In the genomic region with DNA sequence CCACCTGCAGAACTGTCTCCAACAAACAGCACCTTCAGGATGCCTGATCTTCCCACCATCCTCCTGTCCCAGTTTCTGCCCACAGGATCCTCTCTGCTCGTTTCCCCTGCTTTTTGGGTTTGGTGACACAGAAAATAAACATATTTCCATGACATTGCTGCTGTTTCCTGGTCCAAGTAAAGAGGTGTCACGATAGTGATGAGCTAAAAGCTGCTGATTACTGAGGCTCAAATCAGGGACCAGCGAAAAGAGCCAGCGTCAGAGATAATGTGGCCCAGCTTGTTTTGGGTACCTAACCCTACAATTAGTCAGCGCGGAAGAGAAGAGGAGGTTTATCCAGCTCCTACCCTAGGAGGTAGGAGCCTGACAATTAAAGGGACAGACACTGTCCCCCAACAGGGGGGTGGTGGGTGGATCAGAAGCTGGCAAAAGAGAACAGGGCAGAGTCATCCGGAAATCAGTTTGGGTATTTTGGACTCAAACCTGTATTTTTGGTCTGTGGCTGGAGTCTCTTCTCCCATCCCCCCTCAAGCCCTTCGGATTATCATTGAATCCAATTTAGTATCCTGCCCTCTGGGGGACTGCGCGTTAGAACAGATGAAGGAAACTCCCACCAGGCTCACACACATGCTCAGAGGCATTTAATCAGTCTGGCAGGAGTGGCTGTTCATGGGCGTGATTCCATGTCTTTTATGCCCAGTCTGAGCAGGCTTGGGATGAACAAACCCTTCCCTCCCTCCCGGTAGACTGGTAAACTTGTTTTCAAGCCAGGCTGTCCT, we compare ENCODE assay signal across 9 mouse cellular contexts. TPM values are rescaled to one million over a fixed set of nuclear protein-coding genes. Genes with fewer than 3 reads are reported as not detected.
DNase-seq lines count a peak whose midpoint lies in the region; ATAC-seq lines count a peak whose summit lies in the region.
"Had no signal": no experiment of that assay in that cellular context is flagged by ENCODE, and none has a peak within 500 bp of the region (broad histone marks: within the 10 kb centered on the region; RNA-seq: fewer than 3 reads in every experiment).

No protein-coding gene starts in this region.

- ATAC-seq in hindbrain, embryonic 14.5 days (ENCODE audit: low FRiP score), result peak; percentile 66
- peak; percentile 59 for ATAC-seq in midbrain, embryonic 12.5 days (ENCODE audit: low FRiP score, low read depth)
- ATAC-seq in CD4-positive, CD25-positive, alpha-beta regulatory T cell, adult 4 months, result no peak
- ATAC-seq in erythroblast, adult 5-6 weeks (replicated peaks; ENCODE audit: low FRiP score, poor library complexity, severe bottlenecking), result no peak
- ATAC-seq: liver, embryonic 12.5 days had no signal

- H3K9ac ChIP-seq in hindbrain, embryonic 14.5 days, result peak overlapping the region; percentile 20
- no peak overlapping the region; the same call in 1 of the 2 replicates for H3K9ac ChIP-seq in midbrain, embryonic 12.5 days (replicated peaks)
- H3K9ac ChIP-seq: liver, embryonic 12.5 days had no signal

- H3K36me3 ChIP-seq in heart, embryonic 10.5 days, result no peaks in the 10 kb centered on the region
- no peaks in the 10 kb centered on the region for H3K36me3 ChIP-seq in hindbrain, embryonic 14.5 days (replicated peaks; ENCODE audit: control insufficient read depth, insufficient read depth)
- H3K36me3 ChIP-seq in midbrain, embryonic 12.5 days, result no peaks in the 10 kb centered on the region
- H3K36me3 ChIP-seq: liver, embryonic 12.5 days had no signal

- no peak for DNase-seq in heart, embryonic 10.5 days (ENCODE audit: low spot score)
- no peak for DNase-seq in heart, postnatal 10 days
- DNase-seq in embryo, embryonic 10 days (ENCODE audit: low spot score), result peak; percentile 26
- peak; percentile 70 for DNase-seq in hindbrain, embryonic 14.5 days (ENCODE audit: low spot score)
- no peak for DNase-seq in adipocyte (ENCODE audit: low spot score)

- H3K4me2 ChIP-seq in hindbrain, embryonic 14.5 days (replicated peaks), result peak overlapping the region; percentile 50
- H3K4me2 ChIP-seq in midbrain, embryonic 12.5 days (replicated peaks), result peak overlapping the region; percentile 50

- peak overlapping the region; percentile 57 for H3K4me3 ChIP-seq in heart, embryonic 10.5 days
- H3K4me3 ChIP-seq in hindbrain, embryonic 14.5 days (replicated peaks; ENCODE audit: low read length), result no peak overlapping the region
- H3K4me3 ChIP-seq in midbrain, embryonic 12.5 days, result no peak overlapping the region
- H3K4me3 ChIP-seq: liver, embryonic 12.5 days had no signal

- H3K27ac ChIP-seq in heart, embryonic 10.5 days, result no peak overlapping the region
- H3K27ac ChIP-seq in hindbrain, embryonic 14.5 days, result peak overlapping the region; percentile 81
- peak overlapping the region; percentile 87 for H3K27ac ChIP-seq in midbrain, embryonic 12.5 days (replicated peaks)
- H3K27ac ChIP-seq: liver, embryonic 12.5 days had no signal

- peaks cover 19% of the 10 kb centered on the region for H3K4me1 ChIP-seq in heart, embryonic 10.5 days
- peaks cover 25% of the 10 kb centered on the region for H3K4me1 ChIP-seq in hindbrain, embryonic 14.5 days (replicated peaks; ENCODE audit: control insufficient read depth, insufficient read depth, low read length)
- H3K4me1 ChIP-seq in midbrain, embryonic 12.5 days, result peaks cover 60% of the 10 kb centered on the region

- no peaks in the 10 kb centered on the region for H3K9me3 ChIP-seq in heart, embryonic 10.5 days
- H3K9me3 ChIP-seq in hindbrain, embryonic 14.5 days (ENCODE audit: control insufficient read depth, low read length), result no peaks in the 10 kb centered on the region
- H3K9me3 ChIP-seq in midbrain, embryonic 12.5 days, result no peaks in the 10 kb centered on the region
- H3K9me3 ChIP-seq: liver, embryonic 12.5 days had no signal

- WGBS in heart, embryonic 10.5 days, result 5% methylated on average over 12 of the region's 12 CpGs
- WGBS in hindbrain, embryonic 14.5 days, result 5% methylated on average over 12 of the region's 12 CpGs
- 3% methylated on average over 12 of the region's 12 CpGs for WGBS in midbrain, embryonic 12.5 days

- H3K27me3 ChIP-seq in heart, embryonic 10.5 days (ENCODE audit: insufficient read depth, poor library complexity, severe bottlenecking), result peaks cover 100% of the 10 kb centered on the region
- peaks cover 7% of the 10 kb centered on the region; the same call in 1 of the 2 replicates for H3K27me3 ChIP-seq in hindbrain, embryonic 14.5 days (ENCODE audit: control insufficient read depth, insufficient read depth, low read length)
- peaks cover 87% of the 10 kb centered on the region for H3K27me3 ChIP-seq in midbrain, embryonic 12.5 days

- intact Hi-C loops in heart, postnatal 10 days (cut with DNase I), result no loop called here

RNA-seq across cellular contexts. Expression of a gene that starts 40.2 kb away (rescaled TPM):
- not detected in 2 replicates for polyA plus RNA-seq in heart, embryonic 10.5 days (2016; fragmentation: Nextera tagmentation; extraction: Ambion mirVana)
- under 1 TPM in 1 of 2 experiments, not detected in 1; 0.26 TPM for total RNA-seq in heart, postnatal 10 days (2021)
- 3.7 and 5.0 TPM in 2 replicates for polyA plus RNA-seq in hindbrain, embryonic 14.5 days (2014; fragmentation: Nextera tagmentation; extraction: Ambion mirVana)
- polyA plus RNA-seq in midbrain, embryonic 12.5 days (2016; fragmentation: Nextera tagmentation; extraction: Ambion mirVana), result 1.5 and 2.2 TPM in 2 replicates
- not detected for polyA plus RNA-seq in CD4-positive, CD25-positive, alpha-beta regulatory T cell, adult 4 months (2017; shearing (Covaris generic))
- 0.42 TPM in 1 of 2 replicates, not detected in the other for total RNA-seq in erythroblast, adult 5-6 weeks (2015; ENCODE audit: low replicate concordance)
- total RNA-seq in erythroblast, adult 5-6 weeks (2017; ENCODE audit: low replicate concordance), result 0.26 TPM in 1 of 2 replicates, not detected in the other
- polyA plus RNA-seq: liver, embryonic 12.5 days had no signal

Comparison
In these comparisons a context has a peak if more than half of its experiments do, and no peak if none do; other contexts are left out.
1. DNase-seq: peak in embryo, embryonic 10 days (single experiment) and hindbrain, embryonic 14.5 days (single experiment); none in heart, embryonic 10.5 days (single experiment), heart, postnatal 10 days (0 of 2) and adipocyte (single experiment).
2. ATAC-seq: peak in hindbrain, embryonic 14.5 days (single experiment) and midbrain, embryonic 12.5 days (single experiment); none in CD4-positive, CD25-positive, alpha-beta regulatory T cell, adult 4 months (single experiment) and erythroblast, adult 5-6 weeks (single experiment).